Mouse (Mus musculus) urinary bladder, adult 18-20 months (tissue): Measurements from ENCODE around the gene Glo1.

Experiments
- DNase-seq, 2 experiments: peaks; one replicate each; pipeline ENCODE4 v3.0.0; 2022; ENCODE audit warnings: low spot score in 2 of 2, mixed read lengths in 2 of 2

Gene Glo1

GRCm38 (mm10) chr17:30612075-30612859 lies 14.4 kb downstream of the Glo1 start:
- peak; percentile 100 for DNase-seq

DNA sequence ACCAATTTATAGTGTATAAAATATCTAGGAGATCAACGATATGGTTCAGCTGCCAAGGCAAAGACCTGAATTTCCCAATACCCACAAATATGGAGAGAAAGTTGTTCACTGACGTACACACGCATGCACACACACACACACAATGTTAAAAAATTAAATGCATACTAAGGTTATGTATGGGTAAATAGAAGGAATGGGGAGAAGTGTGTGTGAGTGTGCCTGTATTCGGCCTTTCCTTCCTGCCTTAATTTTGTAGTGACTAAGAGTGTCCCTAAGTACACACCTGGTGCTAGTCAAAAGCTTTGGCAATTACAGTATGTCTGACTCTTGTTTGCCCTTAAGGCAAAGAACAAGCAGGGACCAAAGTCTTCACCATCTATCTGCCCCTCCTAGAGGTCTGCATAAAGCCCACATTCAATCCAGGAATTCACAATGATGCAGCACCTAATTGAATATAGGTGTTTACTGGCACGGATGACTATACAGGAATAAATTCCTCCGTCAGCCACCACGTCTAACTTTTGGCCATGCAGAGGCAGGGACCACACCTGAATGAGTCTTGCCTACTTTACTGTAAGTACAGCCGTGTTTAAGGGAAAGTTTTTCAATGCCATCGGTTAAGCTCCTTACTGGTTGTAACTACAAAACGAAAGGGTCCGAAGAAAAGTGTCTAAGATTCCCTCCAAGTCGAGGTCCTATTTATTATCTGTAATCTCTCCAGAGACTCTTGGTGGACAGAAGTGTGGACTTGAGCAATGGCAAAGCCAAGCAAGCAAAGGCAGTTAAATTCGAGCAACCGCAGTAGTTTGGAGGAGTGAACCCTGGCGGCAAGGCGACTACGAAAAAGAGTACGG lies 15.2 kb downstream of the Glo1 start:
- DNase-seq, result no peak

- DNase-seq, result no peak
Observed at GRCm38 (mm10) chr17:30610739-30611138, 15.9 kb downstream of the Glo1 start.

- no peak for DNase-seq
Observed at GRCm38 (mm10) chr17:30609980-30610307, 16.7 kb downstream of the Glo1 start.

GRCm38 (mm10) chr17:30609305-30609979 lies 17.2 kb downstream of the Glo1 start:
- DNase-seq, result no peak

DNA sequence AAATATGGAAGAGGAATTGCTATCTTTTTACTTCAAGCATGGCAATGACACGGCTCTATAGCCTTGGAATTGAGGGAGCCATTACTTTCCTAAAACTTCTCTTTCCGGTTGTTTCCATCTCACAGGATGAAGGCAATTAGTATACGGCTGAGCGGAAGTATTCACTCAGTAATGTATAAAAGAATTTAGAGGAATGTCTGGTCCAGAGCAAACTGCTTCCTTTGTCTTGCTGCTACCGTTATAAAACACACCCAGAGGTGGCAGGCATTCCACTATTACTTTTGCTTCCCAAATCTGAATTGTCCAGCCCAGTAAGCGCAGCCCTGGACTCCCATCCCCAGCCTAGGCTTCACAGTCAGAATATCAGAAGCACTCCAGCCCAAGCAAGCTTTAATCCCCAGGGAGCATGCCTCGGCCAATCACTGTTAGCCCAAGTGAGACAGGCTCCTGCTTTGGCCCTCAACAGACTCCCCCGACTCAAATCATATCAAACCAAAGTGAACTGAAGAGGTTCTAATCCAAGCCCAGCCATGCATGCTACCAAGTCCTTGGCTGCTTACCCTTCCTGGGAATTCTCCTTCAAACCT lies 18.7 kb downstream of the Glo1 start:
- DNase-seq, result no peak

GRCm38 (mm10) chr17:30607330-30607729 lies 19.3 kb downstream of the Glo1 start:
- DNase-seq, result no peak

DNA sequence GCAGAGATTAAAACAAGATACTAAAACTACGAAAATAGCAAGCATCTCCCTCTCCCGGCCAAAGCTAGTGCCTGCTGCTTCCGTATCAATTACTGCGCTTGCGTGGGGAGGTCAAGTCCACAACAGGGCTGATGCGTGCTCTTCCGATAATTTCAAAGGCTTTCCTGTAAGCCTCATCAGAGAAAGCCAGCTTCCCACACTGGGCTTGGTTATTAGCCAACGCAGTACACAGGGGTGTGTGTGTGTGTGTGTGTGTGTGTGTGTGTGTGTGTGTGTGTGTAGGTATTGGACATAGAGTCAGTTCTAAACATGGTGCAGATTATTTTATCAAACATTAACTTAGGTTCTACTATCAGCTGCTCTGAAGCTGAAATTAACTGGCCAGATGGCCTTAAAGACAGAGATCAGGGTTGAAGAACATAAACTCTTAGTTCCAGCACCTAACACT lies 20.0 kb downstream of the Glo1 start:
- DNase-seq, result no peak

GRCm38 (mm10) chr17:30606206-30606605 lies 20.5 kb downstream of the Glo1 start:
- DNase-seq, result no peak

DNA sequence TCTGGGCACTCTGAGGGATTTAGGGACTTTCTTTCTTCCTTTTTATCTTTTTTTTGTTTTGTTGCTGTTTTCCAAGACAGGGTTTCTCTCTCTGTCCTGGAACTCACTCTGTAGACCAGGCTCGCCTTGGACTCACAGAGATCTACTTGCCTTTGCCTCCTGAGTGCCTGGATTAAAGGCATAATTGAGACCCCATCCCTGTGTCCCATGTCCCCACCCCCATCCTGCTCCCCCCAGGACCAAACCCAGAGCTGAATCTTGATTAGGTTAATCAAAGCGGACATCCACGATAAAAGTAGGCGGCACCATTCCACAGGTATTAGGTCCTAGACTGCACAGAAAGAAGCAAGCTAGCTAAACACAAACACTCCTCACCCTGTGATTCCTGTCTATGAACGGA lies 21.7 kb downstream of the Glo1 start:
- no peak for DNase-seq

DNA sequence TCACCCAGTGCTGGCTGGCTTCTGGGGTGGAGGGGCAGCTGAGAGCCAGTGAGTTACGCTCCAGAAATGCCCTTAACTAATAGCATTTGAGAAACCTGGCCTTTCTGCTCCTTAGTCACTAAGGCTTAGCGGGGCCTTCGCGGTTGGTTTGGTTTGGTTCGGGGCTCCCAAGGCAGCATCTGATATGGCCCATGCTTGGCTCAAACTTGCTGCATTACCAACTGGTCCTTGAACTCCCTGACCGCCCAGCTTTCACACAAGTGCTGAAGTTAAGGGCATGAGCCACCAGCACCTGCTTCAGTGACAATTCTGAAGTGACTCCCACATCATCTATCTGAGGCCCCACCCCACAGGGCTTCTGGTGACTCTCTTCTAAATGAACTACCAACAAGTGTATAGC lies 22.4 kb downstream of the Glo1 start:
- no peak for DNase-seq

DNA sequence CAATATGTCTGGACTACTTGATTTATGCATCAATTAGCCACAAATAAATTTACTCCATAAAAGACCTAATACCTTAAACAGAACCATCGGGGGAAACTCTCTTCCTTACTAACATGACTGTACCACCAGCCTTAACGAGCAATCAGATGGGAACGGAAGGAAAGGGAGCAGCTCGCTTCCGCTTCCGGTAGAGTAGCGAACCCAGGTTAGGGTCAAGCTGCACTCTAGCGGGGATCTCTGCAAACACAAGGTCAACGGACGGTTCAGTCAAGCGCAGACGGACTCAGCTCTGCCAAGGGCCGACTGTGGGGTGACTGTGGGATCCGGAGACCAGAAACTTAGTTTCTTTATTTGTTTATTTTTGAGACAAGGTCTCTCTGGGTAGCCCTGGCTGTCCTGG lies 24.5 kb downstream of the Glo1 start:
- no peak for DNase-seq

DNA sequence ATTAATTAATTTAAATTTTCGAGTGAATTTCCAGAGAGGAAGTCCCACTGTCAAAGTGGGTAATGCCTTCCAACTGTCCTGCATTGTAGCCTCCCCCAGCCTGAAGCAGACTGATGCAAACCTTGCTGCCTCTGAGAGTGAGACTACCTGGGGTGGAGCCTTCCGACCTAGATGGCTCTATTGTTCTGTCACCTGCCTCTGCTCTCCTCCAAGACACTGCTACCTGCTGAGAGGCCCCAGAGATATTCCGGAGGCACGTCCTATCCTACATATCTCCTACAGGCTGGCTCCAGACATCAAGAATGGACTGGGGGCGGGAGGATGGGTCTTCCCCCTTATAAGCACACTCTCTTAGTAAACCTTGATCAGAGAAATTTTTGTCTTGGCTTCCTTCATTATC lies 28.4 kb downstream of the Glo1 start:
- DNase-seq, result no peak

DNA sequence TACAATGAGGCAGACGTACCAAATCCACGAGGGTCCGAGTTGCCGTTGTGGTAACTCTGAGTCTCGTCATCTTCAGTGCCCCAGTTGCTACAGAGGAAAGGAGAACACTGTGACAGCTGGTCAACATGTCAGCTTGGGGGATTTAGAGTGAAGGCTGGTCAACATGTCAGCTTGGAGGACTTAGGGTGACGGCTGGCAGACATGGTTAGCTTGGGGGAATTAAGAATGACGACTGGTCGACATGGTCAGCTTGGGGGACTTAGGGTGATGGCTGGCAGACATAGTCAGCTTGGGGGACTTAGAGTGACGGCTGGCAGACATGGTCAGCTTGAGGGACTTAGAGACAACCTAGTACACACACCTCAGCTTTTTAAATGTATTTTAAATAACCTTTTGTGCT lies 28.9 kb downstream of the Glo1 start:
- no peak for DNase-seq

DNA sequence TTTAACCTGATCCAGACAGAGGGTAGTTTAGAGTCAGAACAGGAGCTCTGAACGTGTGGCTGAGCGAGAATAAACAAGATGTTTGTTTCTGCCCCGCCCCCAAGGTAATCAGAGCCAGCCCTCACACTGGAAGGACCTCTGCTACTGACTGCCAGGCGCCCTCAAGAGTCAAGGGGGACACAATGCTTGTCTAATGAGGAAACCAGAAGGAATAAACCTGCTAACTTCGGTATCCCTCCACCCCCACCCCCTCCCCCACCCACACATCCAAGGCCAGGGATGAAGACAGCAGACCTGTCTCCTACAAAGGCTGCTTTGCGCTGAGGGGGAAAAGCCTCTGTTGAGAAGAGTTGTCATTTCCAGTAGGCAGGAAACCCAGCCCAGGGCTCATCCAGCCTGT lies 31.8 kb downstream of the Glo1 start:
- DNase-seq, result no peak

- no peak for DNase-seq
Observed at GRCm38 (mm10) chr17:30594407-30594806, 32.3 kb downstream of the Glo1 start.

DNA sequence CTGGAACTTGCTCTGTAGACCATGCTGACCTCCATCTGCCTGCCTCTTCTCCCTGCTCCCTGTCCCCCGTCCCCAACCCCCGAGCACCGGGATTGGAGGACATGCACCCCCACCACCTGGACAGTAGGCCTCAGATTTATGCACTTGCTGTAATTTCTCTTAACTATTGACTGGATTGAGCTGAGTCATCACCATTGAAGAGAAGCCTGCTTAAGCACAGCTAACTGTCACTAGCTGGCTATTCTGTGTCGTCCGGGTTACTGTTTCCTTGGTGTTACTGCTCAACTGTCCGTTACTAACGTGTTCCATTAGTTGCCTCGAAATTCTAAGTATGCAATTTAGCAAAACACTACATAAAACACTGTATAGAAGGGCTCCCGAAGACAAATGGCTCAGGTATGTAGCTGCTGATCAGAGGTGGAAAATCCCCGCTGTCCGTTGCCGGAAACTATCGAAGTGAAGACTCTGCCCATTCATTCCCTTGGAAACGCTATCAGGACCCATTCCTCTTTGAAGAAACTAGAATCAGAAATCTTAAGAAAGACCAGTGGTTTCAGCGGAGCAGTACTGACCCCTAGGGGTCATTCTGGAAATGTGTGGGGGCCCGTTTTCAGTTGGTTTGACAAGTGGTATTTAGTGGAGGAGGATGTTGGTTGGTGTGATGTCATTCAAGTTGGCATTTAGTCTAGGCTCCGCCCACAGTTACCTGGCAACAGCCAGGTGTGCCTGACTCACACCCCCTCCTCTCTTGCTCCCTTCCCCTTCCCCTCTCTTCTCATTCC lies 36.1 kb downstream of the Glo1 start:
- no peak for DNase-seq

- DNase-seq, result no peak
Observed at GRCm38 (mm10) chr17:30583258-30584001, 43.2 kb downstream of the Glo1 start.

DNA sequence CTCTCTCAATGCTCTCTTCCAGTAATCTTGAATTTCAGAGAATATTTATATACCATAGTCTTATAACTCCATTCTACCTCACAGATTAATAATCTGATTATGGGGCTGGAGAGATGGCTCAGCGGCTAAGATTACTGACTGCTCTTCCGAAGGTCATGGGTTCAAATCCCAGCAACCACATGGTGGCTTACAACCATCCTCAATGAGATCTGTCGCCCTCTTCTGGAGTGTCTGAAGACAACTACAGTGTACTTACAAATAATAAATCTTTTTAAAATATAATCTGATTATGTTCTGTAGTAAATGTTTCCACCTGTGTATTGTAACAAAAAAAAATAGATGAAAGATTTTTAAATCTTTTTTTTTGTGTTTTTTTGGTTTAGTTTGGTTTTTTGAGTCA lies 44.4 kb downstream of the Glo1 start:
- DNase-seq, result no peak

- no peak for DNase-seq
Observed at GRCm38 (mm10) chr17:30581201-30581600, 45.5 kb downstream of the Glo1 start.

DNA sequence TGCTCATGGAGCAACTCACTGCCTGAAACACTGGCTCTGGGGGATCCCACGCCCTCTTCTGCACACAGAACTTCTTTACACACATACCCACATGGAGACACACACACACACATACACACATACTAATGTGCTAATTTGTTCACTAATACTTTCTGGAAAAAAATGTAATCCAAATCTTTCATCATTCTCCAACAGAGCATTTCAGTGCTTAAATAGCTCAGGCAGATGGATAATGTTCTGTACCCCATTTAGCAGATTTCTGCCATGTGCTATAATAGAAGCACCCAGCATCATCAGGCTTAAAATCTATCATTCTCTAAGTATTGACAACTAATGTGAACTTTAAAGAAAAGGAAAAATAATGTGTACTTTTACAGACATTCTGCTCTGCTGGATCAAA lies 45.9 kb downstream of the Glo1 start:
- no peak for DNase-seq
